Mouse (Mus musculus) liver, adult 2 months (tissue): ENCODE data around the gene Gm11020. TPM values are rescaled to one million over a fixed set of nuclear protein-coding genes. Genes with fewer than 3 reads are reported as not detected.

ENCODE experiments used
- DNase-seq: peaks from one replicate; pipeline ENCODE4 v3.0.0-alpha.2; 2011; ENCODE audit warnings: low read depth, low spot score; ENCODE audit errors: extremely low read depth
- H3K27ac ChIP-seq: fragments of 200-500 bp; replicated peaks from 2 replicates; pipeline ENCODE4 v1.5.1; 2012; ENCODE audit warnings: low read depth, mild to moderate bottlenecking, control low read depth, inconsistent platforms, low read length; ENCODE audit not compliant: insufficient read depth
- H3K27me3 ChIP-seq: fragments of 200-500 bp; 2 replicates; pipeline ENCODE4 v1.6.1; 2012; ENCODE audit warnings: mild to moderate bottlenecking, moderate library complexity, low read length, inconsistent platforms; ENCODE audit not compliant: control insufficient read depth, insufficient read depth
- H3K36me3 ChIP-seq: fragments of 200-500 bp; 2 replicates; pipeline ENCODE4 v1.6.1; 2012; ENCODE audit warnings: low read length, inconsistent platforms; ENCODE audit not compliant: control insufficient read depth, insufficient read depth
- H3K4me1 ChIP-seq: fragments of 200-500 bp; 2 replicates; pipeline ENCODE4 v1.6.1; 2011; ENCODE audit warnings: low read length; ENCODE audit not compliant: control insufficient read depth, insufficient read depth
- H3K4me3 ChIP-seq: fragments of 200-500 bp; 2 replicates; pipeline ENCODE4 v1.5.1; 2011; ENCODE audit warnings: low read depth, mild to moderate bottlenecking, control low read depth, low read length, moderate library complexity; ENCODE audit not compliant: insufficient read depth
- H3K79me2 ChIP-seq: fragments of 200-500 bp; 2 replicates; pipeline ENCODE4 v1.6.1; 2012; ENCODE audit warnings: inconsistent platforms, mild to moderate bottlenecking, low read length, moderate library complexity; ENCODE audit not compliant: control insufficient read depth, insufficient read depth
- H3K9ac ChIP-seq: fragments of 200-500 bp; 2 replicates; pipeline ENCODE4 v1.6.1; 2012; ENCODE audit warnings: low read depth, mild to moderate bottlenecking, control low read depth, inconsistent platforms, low read length
- CTCF ChIP-seq: fragments of 200-500 bp; IDR thresholded peaks from 2 replicates; pipeline ENCODE4 v1.5.1; 2011; ENCODE audit warnings: low read depth, low read length, control low read depth
- POLR2A ChIP-seq: fragments of 200-500 bp; IDR thresholded peaks from 2 replicates; pipeline ENCODE4 v1.6.1; 2011; ENCODE audit warnings: low read length, control low read depth; ENCODE audit not compliant: insufficient read depth; ENCODE audit errors: extremely low read depth
- WGBS: fragments of 180-500 bp; shearing (Covaris S2); methylation state at CpG from one replicate; pipeline ENCODE4 v1.1.7; 2018; 5-methylcytosine and 5-hydroxymethylcytosine counted together
- polyA plus RNA-seq: library from polyadenylated mRNA; depleted of rRNA; stranded (reverse); fragments of >200 nt; gene quantifications from 2 replicates; pipeline ENCODE4 v1.2.3, GENCODE M21; 2012; rRNA removed
- total RNA-seq: library from RNA; depleted of rRNA; stranded (reverse); fragments of >200 nt; gene quantifications from 2 replicates; pipeline ENCODE4 v1.2.3, GENCODE M21; 2014; rRNA removed

The Gm11020 gene
- total and polyA plus RNA-seq, 2 experiments: not detected

- peaks cover 50% of the 10 kb centered on the region for H3K79me2 ChIP-seq
- no peak for DNase-seq
- H3K9ac ChIP-seq: no peak overlapping the region
- no peak overlapping the region for H3K4me3 ChIP-seq
- H3K27ac ChIP-seq: no peak overlapping the region
- no peaks in the 10 kb centered on the region for H3K27me3 ChIP-seq
- TF ChIP-seq CTCF: no peak
- no peak for TF ChIP-seq POLR2A
- WGBS: 92% methylated on average over 5 of the region's 5 CpGs
- no peaks in the 10 kb centered on the region for H3K36me3 ChIP-seq
- peaks cover 9% of the 10 kb centered on the region for H3K4me1 ChIP-seq
Observed at GRCm38 (mm10) chr8:104367398-104367797, 46.0 kb downstream of the Gm11020 start.

DNA sequence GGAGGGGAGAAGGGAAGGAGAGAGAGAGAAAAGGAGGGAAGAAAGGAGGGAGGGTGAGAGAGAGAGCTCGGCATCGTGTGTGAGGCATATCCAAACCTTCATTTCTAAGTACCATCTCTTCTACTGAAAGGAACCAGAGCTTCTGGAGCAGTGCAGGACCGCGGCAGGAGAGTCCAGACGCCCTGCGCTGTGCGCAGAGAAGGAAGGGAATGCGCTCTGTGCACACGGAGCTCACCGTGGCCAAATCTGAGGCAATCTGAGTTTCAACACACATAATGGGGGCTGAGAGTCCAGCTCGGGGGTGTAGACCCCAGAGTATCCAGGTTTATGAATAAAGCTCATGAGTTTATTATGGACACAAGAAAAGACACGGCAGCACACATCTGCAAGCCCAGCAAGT lies 48.2 kb downstream of the Gm11020 start:
- no peak overlapping the region for H3K9ac ChIP-seq
- H3K27ac ChIP-seq: no peak overlapping the region
- no peak for DNase-seq
- peaks cover 39% of the 10 kb centered on the region for H3K79me2 ChIP-seq
- H3K36me3 ChIP-seq: no peaks in the 10 kb centered on the region
- TF ChIP-seq CTCF: no peak
- TF ChIP-seq POLR2A: no peak
- H3K27me3 ChIP-seq: no peaks in the 10 kb centered on the region
- WGBS: 85% methylated on average over 12 of the region's 12 CpGs
- peaks cover 18% of the 10 kb centered on the region for H3K4me1 ChIP-seq
- no peak overlapping the region for H3K4me3 ChIP-seq

DNA sequence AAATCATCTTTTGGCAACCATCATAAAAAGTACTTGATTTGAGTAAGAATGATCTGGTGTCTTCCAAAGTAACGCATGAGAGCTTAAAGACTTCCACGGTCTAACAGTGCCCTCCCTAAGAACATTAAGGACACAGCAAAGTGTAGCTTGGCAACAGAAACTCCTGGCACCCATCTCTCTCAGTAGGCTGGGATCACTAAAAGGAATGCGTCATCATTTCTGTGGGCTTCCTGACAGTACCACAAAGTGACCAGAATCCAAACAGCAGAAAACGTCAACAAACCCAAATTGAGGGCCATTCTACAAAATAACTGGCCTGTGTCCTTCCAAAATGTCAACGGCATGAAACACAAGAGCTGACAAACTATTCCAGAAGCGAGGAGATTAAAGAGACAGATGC lies 48.7 kb downstream of the Gm11020 start:
- Histone ChIP-seq H3K27ac (no peak overlapping the region), H3K9ac (no peak overlapping the region), H3K4me3 (no peak overlapping the region), H3K79me2 (peaks cover 37% of the 10 kb centered on the region), H3K4me1 (peaks cover 19% of the 10 kb centered on the region), H3K27me3 (no peaks in the 10 kb centered on the region), H3K36me3 (no peaks in the 10 kb centered on the region)
- peak; percentile 71 for DNase-seq
- 43% methylated on average over 6 of the region's 6 CpGs for WGBS
- TF ChIP-seq CTCF (no peak), POLR2A (no peak)

GRCm38 (mm10) chr8:104371121-104371520 lies 49.8 kb downstream of the Gm11020 start:
- Histone ChIP-seq H3K36me3 (no peaks in the 10 kb centered on the region), H3K27me3 (no peaks in the 10 kb centered on the region), H3K79me2 (peaks cover 27% of the 10 kb centered on the region), H3K9ac (no peak overlapping the region), H3K27ac (peak overlapping the region; percentile 25; the same call in 1 of the 2 replicates), H3K4me3 (no peak overlapping the region), H3K4me1 (peaks cover 25% of the 10 kb centered on the region)
- WGBS: 79% methylated on average over 6 of the region's 6 CpGs
- TF ChIP-seq POLR2A (no peak), CTCF (no peak)
- DNase-seq: no peak

Other genes with a start within 250 kb of the Gm11020 start
- 14.9 and 16.6 TPM in 2 replicates for gene Cdh5, start 219.9 kb upstream of the Gm11020 start, total RNA-seq
- gene Cdh5, start 219.9 kb upstream of the Gm11020 start, polyA plus RNA-seq: 14.9 and 21.5 TPM in 2 replicates
- gene Bean1, start 151.1 kb upstream of the Gm11020 start, total RNA-seq: not detected in 2 replicates
- not detected in 2 replicates for gene Bean1, start 151.1 kb upstream of the Gm11020 start, polyA plus RNA-seq
- 14.5 and 16.6 TPM in 2 replicates for gene Tk2, start 73.0 kb upstream of the Gm11020 start, total RNA-seq
- gene Tk2, start 73.0 kb upstream of the Gm11020 start, polyA plus RNA-seq: 14.4 and 18.8 TPM in 2 replicates
- gene Cklf, start 70.7 kb upstream of the Gm11020 start, total RNA-seq: 1.9 and 2.1 TPM in 2 replicates
- 1.4 and 2.0 TPM in 2 replicates for gene Cklf, start 70.7 kb upstream of the Gm11020 start, polyA plus RNA-seq
- not detected in 2 replicates for gene Cmtm2a, start 28.4 kb upstream of the Gm11020 start, total RNA-seq
- not detected in 2 replicates for gene Cmtm2a, start 28.4 kb upstream of the Gm11020 start, polyA plus RNA-seq
- not detected in 2 replicates for gene Gm45711, start 11.5 kb upstream of the Gm11020 start, total RNA-seq
- not detected in 2 replicates for gene Gm45711, start 11.5 kb upstream of the Gm11020 start, polyA plus RNA-seq
- gene Cmtm1, start 11.4 kb upstream of the Gm11020 start, total RNA-seq: not detected in 2 replicates
- gene Cmtm1, start 11.4 kb upstream of the Gm11020 start, polyA plus RNA-seq: not detected in 2 replicates
- not detected in 2 replicates for gene Cmtm2b, start 663 bp downstream of the Gm11020 start, total RNA-seq
- gene Cmtm2b, start 663 bp downstream of the Gm11020 start, polyA plus RNA-seq: not detected in 2 replicates
- gene Cmtm3, start 17.8 kb downstream of the Gm11020 start, total RNA-seq: 6.3 and 8.1 TPM in 2 replicates
- gene Cmtm3, start 17.8 kb downstream of the Gm11020 start, polyA plus RNA-seq: 12.1 and 24.6 TPM in 2 replicates
- gene Cmtm4, start 74.2 kb downstream of the Gm11020 start, total RNA-seq: 9.8 and 15.2 TPM in 2 replicates
- 10.0 and 12.7 TPM in 2 replicates for gene Cmtm4, start 74.2 kb downstream of the Gm11020 start, polyA plus RNA-seq
- 13.8 and 15.4 TPM in 2 replicates for gene Dync1li2, start 121.5 kb downstream of the Gm11020 start, total RNA-seq
- gene Dync1li2, start 121.5 kb downstream of the Gm11020 start, polyA plus RNA-seq: 5.7 and 6.3 TPM in 2 replicates
- gene Terb1, start 188.3 kb downstream of the Gm11020 start, total RNA-seq: not detected in 2 replicates
- not detected in 2 replicates for gene Terb1, start 188.3 kb downstream of the Gm11020 start, polyA plus RNA-seq
- gene Nae1, start 213.1 kb downstream of the Gm11020 start, total RNA-seq: 23.9 and 30.1 TPM in 2 replicates
- 4.5 and 7.3 TPM in 2 replicates for gene Nae1, start 213.1 kb downstream of the Gm11020 start, polyA plus RNA-seq
- 1.0 and 1.2 TPM in 2 replicates for gene Car7, start 213.1 kb downstream of the Gm11020 start, total RNA-seq
- gene Car7, start 213.1 kb downstream of the Gm11020 start, polyA plus RNA-seq: 1.8 and 2.6 TPM in 2 replicates